Mouse (Mus musculus) hindbrain, embryonic 12.5 days (tissue): ENCODE results near the gene Heyl. TPM values are rescaled to one million over a fixed set of nuclear protein-coding genes. Genes with fewer than 3 reads are reported as not detected.

Source experiments
- ATAC-seq: fragments of 200-750 bp; cut with Nextera tagmentation; 2 replicates; pipeline ENCODE4 v1.8.0; 2017; ENCODE audit warnings: moderate TSS enrichment; ENCODE audit not compliant: low FRiP score
- H3K27ac ChIP-seq: fragments of 300-500 bp; sonication (generic); 2 replicates; pipeline ENCODE4 v1.5.1; 2016; ENCODE audit warnings: mild to moderate bottlenecking
- H3K27me3 ChIP-seq: fragments of 300-500 bp; sonication (generic); 2 replicates; pipeline ENCODE4 v1.6.1; 2016; ENCODE audit warnings: mild to moderate bottlenecking
- H3K36me3 ChIP-seq: fragments of 300-500 bp; sonication (generic); 2 replicates; pipeline ENCODE4 v1.6.1; 2016; ENCODE audit warnings: mild to moderate bottlenecking
- H3K4me1 ChIP-seq: fragments of 300-500 bp; sonication (generic); 2 replicates; pipeline ENCODE4 v1.6.1; 2016
- H3K4me2 ChIP-seq: fragments of 300-500 bp; sonication (generic); replicated peaks from 2 replicates; pipeline ENCODE4 v1.6.1; 2016; ENCODE audit warnings: mild to moderate bottlenecking
- H3K4me3 ChIP-seq: fragments of 300-500 bp; sonication (generic); 2 replicates; pipeline ENCODE4 v1.5.1; 2016; ENCODE audit warnings: mild to moderate bottlenecking
- H3K9ac ChIP-seq: fragments of 300-500 bp; sonication (generic); 2 replicates; pipeline ENCODE4 v1.6.1; 2016; ENCODE audit warnings: mild to moderate bottlenecking, moderate library complexity
- H3K9me3 ChIP-seq: fragments of 300-500 bp; sonication (generic); replicated peaks from 2 replicates; pipeline ENCODE4 v1.6.1; 2016; ENCODE audit warnings: mild to moderate bottlenecking
- WGBS: fragments of 180-500 bp; shearing (Covaris S2); methylation state at CpG from one replicate; pipeline ENCODE4 v1.1.7; 2016; 5-methylcytosine and 5-hydroxymethylcytosine counted together
- polyA plus RNA-seq: library from polyadenylated mRNA; unstranded; fragments of >200 nt; fragmentation: Nextera tagmentation; extraction: Ambion mirVana; gene quantifications from 2 replicates; pipeline ENCODE4 v1.2.1, GENCODE M21; 2016

Gene Heyl
- polyA plus RNA-seq = 8.6 and 10.1 TPM in 2 replicates

- WGBS = 4% methylated on average over 52 of the region's 52 CpGs
- Histone ChIP-seq H3K9me3 (no peaks in the 10 kb centered on the region), H3K36me3 (no peaks in the 10 kb centered on the region), H3K4me2 (peak within 1 kb of the TSS; percentile 73), H3K27ac (no peak within 1 kb of the TSS), H3K4me1 (peaks cover 20% of the 10 kb centered on the region), H3K4me3 (peak within 1 kb of the TSS; percentile 40), H3K27me3 (peaks cover 33% of the 10 kb centered on the region), H3K9ac (peak within 1 kb of the TSS; percentile 41)
- peak; percentile 69; the same call in 1 of the 2 replicates for ATAC-seq
Measured at GRCm38 (mm10) chr4:123233492-123234084, at the start of gene Heyl. Heyl (plus strand) TSS chr4:123233556.

DNA sequence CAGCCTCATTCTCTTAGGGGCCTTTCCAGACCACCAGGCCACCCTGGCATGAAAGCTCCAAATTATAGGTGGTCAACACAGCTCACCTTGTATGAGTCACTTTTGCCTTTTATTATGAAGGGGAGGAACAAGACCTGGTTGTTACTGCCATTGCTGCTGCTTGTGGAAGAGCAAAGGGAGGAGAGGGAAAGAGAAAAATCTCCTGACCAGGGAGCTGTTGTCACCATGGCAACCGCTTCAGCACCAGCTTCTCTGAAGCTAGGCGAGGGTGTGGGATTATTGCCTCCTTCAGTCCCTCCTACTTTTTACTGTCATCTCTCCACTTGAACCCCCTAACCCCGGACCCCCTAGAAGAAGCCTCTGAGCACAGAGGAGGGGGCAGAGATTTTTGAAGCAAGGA lies 48.5 kb upstream of the Heyl start:
- no peaks in the 10 kb centered on the region for H3K9me3 ChIP-seq
- no peak for ATAC-seq
- H3K36me3 ChIP-seq = no peaks in the 10 kb centered on the region
- peaks cover 13% of the 10 kb centered on the region for H3K4me1 ChIP-seq
- H3K9ac ChIP-seq = no peak overlapping the region
- 43% methylated on average over 3 of the region's 3 CpGs for WGBS
- no peak overlapping the region for H3K27ac ChIP-seq
- H3K4me2 ChIP-seq = no peak overlapping the region
- H3K27me3 ChIP-seq = peaks cover 73% of the 10 kb centered on the region
- no peak overlapping the region for H3K4me3 ChIP-seq

GRCm38 (mm10) chr4:123192336-123192735 lies 41.0 kb upstream of the Heyl start:
- Histone ChIP-seq H3K27me3 (peaks cover 23% of the 10 kb centered on the region), H3K27ac (no peak overlapping the region), H3K4me2 (no peak overlapping the region), H3K9ac (no peak overlapping the region), H3K9me3 (no peaks in the 10 kb centered on the region), H3K4me1 (no peaks in the 10 kb centered on the region), H3K36me3 (no peaks in the 10 kb centered on the region), H3K4me3 (no peak overlapping the region)
- 85% methylated on average over 11 of the region's 11 CpGs for WGBS
- ATAC-seq = no peak

DNA sequence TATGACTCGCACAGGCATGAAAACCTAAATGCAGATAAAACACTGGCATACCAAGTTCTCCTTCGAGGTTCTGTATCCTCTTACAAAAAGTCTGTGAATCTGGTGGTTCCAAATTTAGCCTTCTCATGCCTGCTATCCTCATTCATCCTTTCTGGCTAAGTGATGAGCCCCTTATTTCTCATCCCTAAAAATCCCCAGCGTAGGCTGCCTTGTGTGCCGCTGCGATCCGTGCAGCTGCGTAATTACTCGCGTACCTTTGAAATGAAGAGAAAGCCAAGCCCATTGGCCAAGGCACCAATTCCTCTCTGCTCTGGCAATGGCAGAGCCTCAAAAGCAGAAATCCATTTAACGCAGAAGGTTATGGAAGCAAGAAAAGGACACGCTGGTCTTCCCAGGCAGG lies 39.6 kb upstream of the Heyl start:
- ATAC-seq = no peak
- Histone ChIP-seq H3K27me3 (peaks cover 26% of the 10 kb centered on the region), H3K36me3 (no peaks in the 10 kb centered on the region), H3K9me3 (no peaks in the 10 kb centered on the region), H3K4me3 (no peak overlapping the region), H3K9ac (no peak overlapping the region), H3K4me1 (no peaks in the 10 kb centered on the region), H3K27ac (no peak overlapping the region), H3K4me2 (no peak overlapping the region)
- WGBS = 88% methylated on average over 11 of the region's 11 CpGs

DNA sequence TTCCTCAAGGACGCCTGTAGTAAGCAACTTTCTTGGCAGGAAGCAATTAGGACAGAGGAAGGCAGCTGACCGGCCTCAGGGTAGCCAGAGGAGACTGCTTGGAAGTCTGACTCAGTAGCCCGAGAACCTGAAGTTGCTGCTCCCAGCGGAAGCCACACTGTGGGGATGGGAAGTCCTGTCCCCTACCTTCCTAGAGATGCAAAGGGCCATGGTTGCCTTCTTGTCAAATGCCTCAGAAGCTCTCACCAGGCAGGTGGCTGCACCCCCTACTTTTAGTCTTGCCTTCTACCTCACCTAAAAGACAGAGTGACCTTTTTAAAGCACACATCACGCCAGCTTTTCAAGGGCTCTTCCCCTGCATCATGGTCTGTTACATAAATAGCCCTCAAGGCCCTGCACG lies 36.7 kb upstream of the Heyl start:
- peaks cover 43% of the 10 kb centered on the region for H3K27me3 ChIP-seq
- no peak for ATAC-seq

GRCm38 (mm10) chr4:123200771-123201185 lies 32.6 kb upstream of the Heyl start:
- H3K4me1 ChIP-seq = peaks cover 11% of the 10 kb centered on the region
- no peaks in the 10 kb centered on the region for H3K9me3 ChIP-seq
- H3K27ac ChIP-seq = no peak overlapping the region
- H3K27me3 ChIP-seq = peaks cover 48% of the 10 kb centered on the region
- WGBS = 1% methylated on average over 15 of the region's 15 CpGs
- peak; percentile 63 for ATAC-seq
- H3K4me2 ChIP-seq = peak overlapping the region; percentile 89
- no peaks in the 10 kb centered on the region for H3K36me3 ChIP-seq
- H3K4me3 ChIP-seq = peak overlapping the region; percentile 42
- H3K9ac ChIP-seq = no peak overlapping the region; the same call in 1 of the 2 replicates

More for the DNA sequence above, 36.7 kb upstream of the Heyl start:
- no peaks in the 10 kb centered on the region for H3K36me3 ChIP-seq
- H3K4me1 ChIP-seq = peaks cover 7% of the 10 kb centered on the region
- no peak overlapping the region for H3K9ac ChIP-seq
- WGBS = 72% methylated on average over 6 of the region's 6 CpGs
- H3K9me3 ChIP-seq = no peaks in the 10 kb centered on the region
- H3K4me3 ChIP-seq = no peak overlapping the region
- H3K4me2 ChIP-seq = no peak overlapping the region
- no peak overlapping the region for H3K27ac ChIP-seq

GRCm38 (mm10) chr4:123201186-123202093 lies 31.9 kb upstream of the Heyl start, which contains the start of gene Nt5c1a:
Nt5c1a (plus strand) TSS chr4:123201504.
- WGBS = under 1% methylated on average over 58 of the region's 58 CpGs

DNA sequence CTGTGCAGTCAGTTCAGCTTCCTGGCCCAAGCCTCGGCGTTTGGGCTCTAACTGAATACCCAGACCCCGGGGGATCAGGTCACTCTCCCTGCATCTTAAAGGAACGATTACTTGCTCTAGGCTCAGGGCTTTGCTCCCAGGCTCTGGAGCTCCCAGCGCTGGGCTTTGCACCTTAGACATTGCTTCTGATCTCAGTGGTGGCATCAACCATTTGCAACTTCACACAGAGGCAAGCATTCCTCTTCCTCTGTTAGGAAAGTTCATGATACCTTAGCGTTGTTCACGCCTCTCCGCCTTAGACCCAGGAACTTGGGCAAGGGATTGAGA lies 31.3 kb upstream of the Heyl start:
- H3K4me1 ChIP-seq = peaks cover 11% of the 10 kb centered on the region
- 6% methylated on average over 8 of the region's 8 CpGs for WGBS
- H3K4me3 ChIP-seq = peak overlapping the region; percentile 42; the same call in 1 of the 2 replicates
- H3K27ac ChIP-seq = no peak overlapping the region
- no peak for ATAC-seq
- H3K9me3 ChIP-seq = no peaks in the 10 kb centered on the region
- no peaks in the 10 kb centered on the region for H3K36me3 ChIP-seq
- no peak overlapping the region for H3K9ac ChIP-seq
- H3K4me2 ChIP-seq = peak overlapping the region; percentile 89
- peaks cover 50% of the 10 kb centered on the region for H3K27me3 ChIP-seq

More at GRCm38 (mm10) chr4:123201186-123202093, 31.9 kb upstream of the Heyl start, which contains the start of gene Nt5c1a:
- no peaks in the 10 kb centered on the region for H3K36me3 ChIP-seq
- peak within 1 kb of the TSS; percentile 56 for H3K9ac ChIP-seq
- H3K4me1 ChIP-seq = peaks cover 11% of the 10 kb centered on the region
- peak within 1 kb of the TSS; percentile 42 for H3K4me3 ChIP-seq
- H3K27ac ChIP-seq = no peak within 1 kb of the TSS
- H3K4me2 ChIP-seq = peak within 1 kb of the TSS; percentile 89
- no peaks in the 10 kb centered on the region for H3K9me3 ChIP-seq
- peak; percentile 68 for ATAC-seq
- peaks cover 48% of the 10 kb centered on the region for H3K27me3 ChIP-seq

GRCm38 (mm10) chr4:123207337-123207736 lies 26.0 kb upstream of the Heyl start:
- no peak overlapping the region for H3K27ac ChIP-seq
- H3K4me3 ChIP-seq = no peak overlapping the region
- peaks cover 23% of the 10 kb centered on the region for H3K27me3 ChIP-seq
- no peak overlapping the region for H3K9ac ChIP-seq
- no peak overlapping the region for H3K4me2 ChIP-seq
- H3K4me1 ChIP-seq = no peaks in the 10 kb centered on the region
- no peak for ATAC-seq
- 81% methylated on average over 5 of the region's 5 CpGs for WGBS
- H3K36me3 ChIP-seq = no peaks in the 10 kb centered on the region
- H3K9me3 ChIP-seq = no peaks in the 10 kb centered on the region

GRCm38 (mm10) chr4:123210996-123211395 lies 22.4 kb upstream of the Heyl start:
- Histone ChIP-seq H3K9ac (no peak overlapping the region), H3K4me1 (peaks cover 7% of the 10 kb centered on the region), H3K36me3 (no peaks in the 10 kb centered on the region), H3K27ac (no peak overlapping the region), H3K4me3 (no peak overlapping the region), H3K9me3 (no peaks in the 10 kb centered on the region), H3K27me3 (peaks cover 12% of the 10 kb centered on the region; the same call in 1 of the 2 replicates), H3K4me2 (no peak overlapping the region)
- WGBS = 59% methylated on average over 8 of the region's 8 CpGs
- ATAC-seq = no peak

- Histone ChIP-seq H3K4me2 (no peak overlapping the region), H3K9ac (no peak overlapping the region), H3K9me3 (no peaks in the 10 kb centered on the region), H3K27ac (no peak overlapping the region), H3K36me3 (no peaks in the 10 kb centered on the region), H3K4me3 (no peak overlapping the region), H3K27me3 (peaks cover 12% of the 10 kb centered on the region; the same call in 1 of the 2 replicates), H3K4me1 (peaks cover 8% of the 10 kb centered on the region)
- no peak for ATAC-seq
- 68% methylated on average over 5 of the region's 5 CpGs for WGBS
Measured at GRCm38 (mm10) chr4:123211453-123211852, 21.9 kb upstream of the Heyl start.

GRCm38 (mm10) chr4:123212330-123212729 lies 21.0 kb upstream of the Heyl start:
- H3K4me2 ChIP-seq = no peak overlapping the region
- ATAC-seq = no peak
- no peak overlapping the region for H3K4me3 ChIP-seq
- H3K4me1 ChIP-seq = peaks cover 8% of the 10 kb centered on the region
- no peaks in the 10 kb centered on the region for H3K36me3 ChIP-seq
- peaks cover 7% of the 10 kb centered on the region; the same call in 1 of the 2 replicates for H3K27me3 ChIP-seq
- no peak overlapping the region for H3K27ac ChIP-seq
- 67% methylated on average over 2 of the region's 2 CpGs for WGBS
- H3K9ac ChIP-seq = no peak overlapping the region
- no peaks in the 10 kb centered on the region for H3K9me3 ChIP-seq
